Mouse (Mus musculus): ENCODE data around the gene Sec24a. TPM values are rescaled to one million over a fixed set of nuclear protein-coding genes. Genes with fewer than 3 reads are reported as not detected.

Sec24a gene
- polyA plus RNA-seq, 1 experiment from 2014 or later = 17.0 TPM

DNA sequence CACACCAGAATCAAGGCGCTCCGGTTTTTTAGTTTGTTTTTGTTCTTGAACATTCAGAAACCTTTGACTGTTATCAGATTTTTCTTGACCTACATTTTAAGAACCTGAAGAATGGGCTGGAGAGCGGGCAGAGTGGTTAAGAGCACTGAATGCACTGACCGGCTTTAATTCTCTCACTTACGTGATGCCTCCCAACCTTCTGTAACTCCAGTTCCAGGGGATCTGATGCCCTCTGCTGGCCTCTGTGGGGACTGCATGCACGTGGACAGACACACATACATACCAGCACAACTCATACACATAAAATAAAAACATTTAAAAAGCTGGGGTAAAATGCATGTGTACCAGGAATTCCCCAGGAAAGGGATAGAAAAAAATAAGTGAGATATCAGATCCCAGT is 22.5 kb upstream of the Sec24a start:
- no peaks in the 10 kb centered on the region for H3K9me3 ChIP-seq
- H3K4me2 ChIP-seq = no peak overlapping the region
- no peaks in the 10 kb centered on the region for H3K4me1 ChIP-seq
- 92% methylated on average over 6 of the region's 6 CpGs for WGBS
- H3K27me3 ChIP-seq = no peaks in the 10 kb centered on the region
- no peak overlapping the region for H3K27ac ChIP-seq
- no peak overlapping the region for H3K9ac ChIP-seq
- H3K4me3 ChIP-seq = no peak overlapping the region
- ATAC-seq (ENCODE audit: insufficient number of reproducible peaks, low FRiP score, low TSS enrichment, low read depth) = no peak
- H3K36me3 ChIP-seq = peaks cover 82% of the 10 kb centered on the region

DNA sequence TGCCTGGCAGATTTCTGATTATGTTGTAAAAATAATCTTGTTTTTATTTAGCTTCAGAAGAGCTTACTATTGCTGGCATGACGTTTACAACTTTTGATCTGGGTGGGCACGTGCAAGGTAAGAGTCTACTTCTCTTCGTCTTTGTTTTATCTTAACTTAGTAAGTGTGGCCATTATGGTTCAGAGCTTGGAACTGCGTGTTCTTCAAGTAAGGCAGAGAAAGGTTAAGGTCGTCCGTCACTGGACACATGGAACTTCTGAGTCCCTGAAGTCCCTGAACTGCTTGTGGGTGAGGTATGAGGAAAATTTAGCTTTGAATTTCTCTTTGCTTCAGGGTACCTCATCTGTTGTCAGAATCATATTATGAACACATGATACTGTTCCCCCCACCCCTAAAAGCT is 19.3 kb upstream of the Sec24a start:
- 91% methylated on average over 6 of the region's 6 CpGs for WGBS
- H3K36me3 ChIP-seq = peaks cover 69% of the 10 kb centered on the region

DNA sequence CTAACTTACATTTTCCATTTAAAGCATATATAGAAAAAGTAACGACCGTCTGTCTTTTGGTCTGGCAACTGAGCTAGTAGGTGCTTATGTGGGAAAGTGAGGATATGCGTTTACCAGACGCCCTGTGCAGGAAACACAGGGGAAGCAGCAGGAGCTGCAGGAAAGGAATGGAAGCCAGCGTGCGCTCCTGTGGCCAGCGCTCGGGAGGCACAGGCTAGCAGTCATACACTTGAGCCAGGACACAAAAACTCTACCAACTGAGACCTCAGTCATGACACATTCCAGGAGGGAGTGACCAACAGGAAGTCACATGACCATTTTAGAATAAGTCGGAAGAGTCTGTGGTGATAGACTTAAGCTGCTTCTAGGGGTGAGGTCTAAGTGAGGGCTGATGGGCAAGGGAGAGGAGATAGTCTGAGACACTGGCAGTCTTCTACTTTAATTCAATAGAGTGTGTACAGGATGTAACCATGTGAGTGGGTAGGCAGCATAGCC is 17.4 kb upstream of the Sec24a start:
- Histone ChIP-seq H3K4me1 (no peaks in the 10 kb centered on the region), H3K36me3 (peaks cover 54% of the 10 kb centered on the region), H3K4me3 (no peak overlapping the region), H3K4me2 (no peak overlapping the region), H3K9me3 (no peaks in the 10 kb centered on the region), H3K9ac (no peak overlapping the region), H3K27me3 (no peaks in the 10 kb centered on the region), H3K27ac (no peak overlapping the region)
- 81% methylated on average over 9 of the region's 9 CpGs for WGBS
- no peak for ATAC-seq (ENCODE audit: insufficient number of reproducible peaks, low FRiP score, low TSS enrichment, low read depth)

More for the DNA sequence above, 19.3 kb upstream of the Sec24a start:
- Histone ChIP-seq H3K4me2 (no peak overlapping the region), H3K4me3 (no peak overlapping the region), H3K9ac (no peak overlapping the region), H3K27ac (no peak overlapping the region), H3K9me3 (no peaks in the 10 kb centered on the region), H3K4me1 (no peaks in the 10 kb centered on the region), H3K27me3 (no peaks in the 10 kb centered on the region)
- no peak for ATAC-seq (ENCODE audit: insufficient number of reproducible peaks, low FRiP score, low TSS enrichment, low read depth)

DNA sequence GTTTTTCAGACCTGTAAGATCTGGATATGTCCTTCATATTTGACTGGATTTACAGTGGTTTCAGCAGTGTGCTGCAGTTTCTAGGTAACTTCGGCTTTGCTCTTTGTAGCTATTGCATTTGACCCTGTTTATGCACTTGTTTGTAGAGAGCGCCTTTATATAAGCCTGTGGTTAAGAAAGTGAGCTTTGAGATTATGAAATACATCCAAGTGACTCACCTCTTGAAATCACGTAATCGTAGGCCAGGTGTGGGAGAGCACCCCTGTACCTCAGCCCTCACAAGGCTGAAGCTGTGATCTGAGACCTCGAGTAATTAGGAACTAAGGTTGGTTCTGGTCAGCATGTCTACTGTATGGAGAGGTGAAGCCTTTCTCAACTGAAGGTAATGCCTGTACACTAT is 14.0 kb upstream of the Sec24a start:
- H3K27me3 ChIP-seq = no peaks in the 10 kb centered on the region
- H3K4me1 ChIP-seq = no peaks in the 10 kb centered on the region
- H3K4me3 ChIP-seq = no peak overlapping the region
- H3K9me3 ChIP-seq = no peaks in the 10 kb centered on the region
- H3K4me2 ChIP-seq = no peak overlapping the region
- 85% methylated on average over 5 of the region's 5 CpGs for WGBS
- H3K27ac ChIP-seq = no peak overlapping the region
- H3K36me3 ChIP-seq = peaks cover 31% of the 10 kb centered on the region
- ATAC-seq (ENCODE audit: insufficient number of reproducible peaks, low FRiP score, low TSS enrichment, low read depth) = no peak
- no peak overlapping the region for H3K9ac ChIP-seq

DNA sequence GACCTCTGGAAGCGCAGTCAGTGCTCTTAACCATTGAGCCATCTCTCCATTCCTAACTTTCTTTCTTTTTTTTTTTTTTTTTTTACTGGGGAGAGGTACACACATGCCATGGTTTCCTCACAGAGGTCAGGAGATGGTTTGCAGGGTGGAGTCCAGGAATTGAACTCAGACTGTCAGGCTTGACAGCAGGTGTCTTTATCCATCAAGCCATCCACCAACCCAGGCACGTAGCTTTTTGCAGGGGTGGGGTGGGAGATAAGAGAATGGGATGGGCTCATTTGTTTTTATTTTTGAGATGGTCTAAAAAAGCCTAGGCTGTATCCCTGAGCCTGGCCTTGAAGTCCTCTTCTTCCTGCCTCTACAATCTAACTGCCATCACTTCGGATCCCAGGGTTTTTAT is 12.1 kb upstream of the Sec24a start:
- WGBS = 96% methylated on average over 3 of the region's 3 CpGs
- no peak for ATAC-seq (ENCODE audit: insufficient number of reproducible peaks, low FRiP score, low TSS enrichment, low read depth)
- no peaks in the 10 kb centered on the region for H3K4me1 ChIP-seq

DNA sequence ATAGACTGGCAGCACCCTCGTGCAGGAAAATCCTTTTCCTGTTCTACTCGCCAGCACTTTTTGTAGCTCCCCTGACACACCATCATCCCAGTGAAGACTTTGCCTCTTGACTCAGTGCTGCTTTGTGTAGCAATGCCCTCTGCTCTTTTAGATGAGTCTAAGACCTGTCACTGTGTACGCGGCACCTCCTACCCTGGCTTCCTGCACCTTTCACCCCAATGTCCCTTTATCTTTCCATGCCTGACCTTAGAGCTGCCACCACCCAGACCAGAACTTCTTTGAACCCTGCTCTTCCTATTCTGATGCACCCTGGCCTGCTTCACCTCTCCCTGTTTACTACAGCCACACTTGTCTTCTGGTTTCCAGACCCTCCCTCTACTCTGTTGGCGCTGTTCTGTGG is 4.9 kb upstream of the Sec24a start:
- H3K9ac ChIP-seq = no peak overlapping the region
- WGBS = 67% methylated on average over 5 of the region's 5 CpGs
- 0 out of 2 replicates have a peak, but pooled peaks cover 3% of the 10 kb centered on the region for H3K36me3 ChIP-seq
- H3K27ac ChIP-seq = no peak overlapping the region
- H3K4me3 ChIP-seq = no peak overlapping the region
- no peak for ATAC-seq (ENCODE audit: insufficient number of reproducible peaks, low FRiP score, low TSS enrichment, low read depth)
- no peak overlapping the region for H3K4me2 ChIP-seq
- no peaks in the 10 kb centered on the region for H3K27me3 ChIP-seq
- H3K4me1 ChIP-seq = peaks cover 6% of the 10 kb centered on the region; the same call in 1 of the 2 replicates
- H3K9me3 ChIP-seq = no peaks in the 10 kb centered on the region

More for the DNA sequence above, 12.1 kb upstream of the Sec24a start:
- Histone ChIP-seq H3K4me2 (no peak overlapping the region), H3K36me3 (peaks cover 13% of the 10 kb centered on the region), H3K4me3 (no peak overlapping the region), H3K27ac (no peak overlapping the region), H3K9ac (no peak overlapping the region), H3K27me3 (no peaks in the 10 kb centered on the region), H3K9me3 (no peaks in the 10 kb centered on the region)

DNA sequence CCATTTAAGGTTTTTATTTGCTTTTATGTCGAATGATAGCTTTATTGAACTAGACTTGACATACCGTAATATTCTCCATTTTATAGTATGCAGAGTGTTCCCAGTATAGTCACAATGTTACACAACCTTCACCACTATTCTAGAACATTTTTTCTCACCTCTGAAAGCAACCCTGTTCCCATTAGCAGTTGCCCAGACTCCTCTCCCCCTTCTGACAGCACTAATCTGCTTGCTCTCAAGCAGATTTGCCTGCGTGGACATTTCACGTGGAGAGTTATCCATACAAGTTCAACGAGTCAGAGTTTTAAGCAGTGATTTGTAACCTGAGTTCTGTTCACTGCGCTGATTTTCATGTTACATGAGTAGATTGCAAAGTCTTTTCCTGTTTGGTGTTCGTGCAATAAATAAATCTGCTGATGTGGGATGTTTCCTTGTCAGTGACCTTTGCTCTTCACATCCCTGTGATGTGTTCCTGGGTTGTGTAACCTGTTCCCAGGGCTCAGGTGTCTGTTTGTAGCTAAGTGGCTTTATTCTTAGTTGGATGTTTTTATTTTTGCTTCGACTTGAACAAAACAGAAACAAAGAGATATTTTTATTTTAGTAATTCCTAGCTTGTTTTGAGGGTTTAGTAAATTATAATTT is 4.3 kb upstream of the Sec24a start:
- 0 out of 2 replicates have a peak, but pooled peaks cover 3% of the 10 kb centered on the region for H3K36me3 ChIP-seq
- peaks cover 10% of the 10 kb centered on the region; the same call in 1 of the 2 replicates for H3K4me1 ChIP-seq
- H3K27me3 ChIP-seq = no peaks in the 10 kb centered on the region
- no peaks in the 10 kb centered on the region for H3K9me3 ChIP-seq
- H3K4me3 ChIP-seq = no peak overlapping the region
- no peak overlapping the region for H3K9ac ChIP-seq
- no peak overlapping the region for H3K27ac ChIP-seq
- WGBS = 69% methylated on average over 8 of the region's 8 CpGs
- H3K4me2 ChIP-seq = no peak overlapping the region
- ATAC-seq (ENCODE audit: insufficient number of reproducible peaks, low FRiP score, low TSS enrichment, low read depth) = no peak

DNA sequence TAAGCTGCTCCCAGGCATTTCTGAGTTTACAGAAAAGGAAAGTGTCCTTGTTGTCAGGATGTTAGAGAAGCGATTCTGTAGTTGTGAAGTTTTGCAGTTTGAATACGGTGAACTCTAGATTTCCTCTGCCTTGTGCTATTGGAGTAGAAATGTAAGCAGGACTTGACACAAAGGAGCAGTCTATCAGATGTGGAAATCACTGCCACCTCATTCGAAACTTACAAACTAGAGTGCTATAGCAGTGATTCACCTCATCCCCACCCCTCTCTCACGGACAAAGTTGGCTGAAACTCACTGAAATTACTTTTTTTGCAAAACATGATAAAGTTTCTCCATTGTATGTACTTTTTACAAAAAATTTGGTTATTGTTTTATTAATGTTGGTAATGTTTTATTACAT is 1.4 kb upstream of the Sec24a start:
- peaks cover 10% of the 10 kb centered on the region; the same call in 1 of the 2 replicates for H3K4me1 ChIP-seq
- H3K4me2 ChIP-seq = peak overlapping the region; percentile 75
- no peak for ATAC-seq (ENCODE audit: insufficient number of reproducible peaks, low FRiP score, low TSS enrichment, low read depth)
- no peaks in the 10 kb centered on the region for H3K9me3 ChIP-seq
- WGBS = 75% methylated on average over 4 of the region's 4 CpGs
- peaks cover 4% of the 10 kb centered on the region; the same call in 1 of the 2 replicates for H3K27me3 ChIP-seq
- no peak overlapping the region for H3K9ac ChIP-seq
- H3K27ac ChIP-seq = no peak overlapping the region
- H3K4me3 ChIP-seq = peak overlapping the region; percentile 74; the same call in 1 of the 2 replicates
- H3K36me3 ChIP-seq = 0 out of 2 replicates have a peak, but pooled peaks cover 3% of the 10 kb centered on the region

DNA sequence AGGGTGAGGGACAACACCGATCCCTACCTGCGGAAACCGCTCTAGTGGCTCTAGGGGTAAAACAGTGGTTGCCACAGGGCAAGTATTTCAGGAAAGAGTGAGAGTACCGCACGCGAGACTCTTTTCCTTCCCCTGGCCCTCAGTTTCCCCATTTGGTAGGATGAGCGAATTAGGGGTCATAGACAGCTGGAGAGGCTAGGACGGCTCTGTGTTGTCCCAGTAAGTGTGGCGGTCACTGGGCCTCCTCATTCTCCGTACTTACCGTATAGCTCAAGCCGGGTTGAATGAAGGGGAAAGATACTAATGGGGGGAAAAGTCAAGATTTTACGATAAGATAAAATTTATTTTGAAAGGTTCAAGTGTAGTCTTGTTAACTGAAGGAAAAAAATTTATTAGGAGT is 521 bp upstream of the Sec24a start:
- WGBS = 4% methylated on average over 13 of the region's 13 CpGs
- ATAC-seq (ENCODE audit: insufficient number of reproducible peaks, low FRiP score, low TSS enrichment, low read depth) = no peak
- Histone ChIP-seq H3K36me3 (no peaks in the 10 kb centered on the region), H3K27ac (no peak overlapping the region), H3K27me3 (peaks cover 4% of the 10 kb centered on the region; the same call in 1 of the 2 replicates), H3K4me2 (peak overlapping the region; percentile 75), H3K9ac (peak overlapping the region; percentile 80), H3K9me3 (no peaks in the 10 kb centered on the region), H3K4me1 (peaks cover 10% of the 10 kb centered on the region; the same call in 1 of the 2 replicates), H3K4me3 (peak overlapping the region; percentile 74)

DNA sequence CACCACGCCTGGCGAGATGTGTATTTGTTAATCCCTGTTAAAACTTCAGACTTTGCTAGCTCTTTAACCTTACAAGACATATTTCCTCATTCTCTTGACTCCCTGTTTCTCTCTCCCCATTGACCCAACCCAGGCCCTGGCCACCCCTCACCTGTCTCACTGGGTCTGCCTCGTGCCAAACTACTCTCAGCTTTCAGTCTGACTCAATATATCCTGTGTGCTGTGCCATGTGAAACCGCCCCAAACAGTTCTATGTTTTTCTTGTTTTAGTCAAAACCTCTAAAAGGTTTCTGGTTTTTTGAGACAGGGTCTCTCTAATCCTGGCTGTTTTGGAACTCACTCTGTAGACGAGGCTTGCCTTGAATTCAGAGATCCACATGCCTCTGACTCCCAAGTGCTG is 2.2 kb downstream of the Sec24a start:
- WGBS = 68% methylated on average over 5 of the region's 5 CpGs
- no peak overlapping the region for H3K4me2 ChIP-seq
- ATAC-seq (ENCODE audit: insufficient number of reproducible peaks, low FRiP score, low TSS enrichment, low read depth) = no peak
- no peak overlapping the region for H3K27ac ChIP-seq
- H3K27me3 ChIP-seq = peaks cover 4% of the 10 kb centered on the region; the same call in 1 of the 2 replicates
- no peaks in the 10 kb centered on the region for H3K9me3 ChIP-seq
- H3K4me3 ChIP-seq = no peak overlapping the region
- H3K4me1 ChIP-seq = peaks cover 10% of the 10 kb centered on the region; the same call in 1 of the 2 replicates
- no peaks in the 10 kb centered on the region for H3K36me3 ChIP-seq
- no peak overlapping the region for H3K9ac ChIP-seq

DNA sequence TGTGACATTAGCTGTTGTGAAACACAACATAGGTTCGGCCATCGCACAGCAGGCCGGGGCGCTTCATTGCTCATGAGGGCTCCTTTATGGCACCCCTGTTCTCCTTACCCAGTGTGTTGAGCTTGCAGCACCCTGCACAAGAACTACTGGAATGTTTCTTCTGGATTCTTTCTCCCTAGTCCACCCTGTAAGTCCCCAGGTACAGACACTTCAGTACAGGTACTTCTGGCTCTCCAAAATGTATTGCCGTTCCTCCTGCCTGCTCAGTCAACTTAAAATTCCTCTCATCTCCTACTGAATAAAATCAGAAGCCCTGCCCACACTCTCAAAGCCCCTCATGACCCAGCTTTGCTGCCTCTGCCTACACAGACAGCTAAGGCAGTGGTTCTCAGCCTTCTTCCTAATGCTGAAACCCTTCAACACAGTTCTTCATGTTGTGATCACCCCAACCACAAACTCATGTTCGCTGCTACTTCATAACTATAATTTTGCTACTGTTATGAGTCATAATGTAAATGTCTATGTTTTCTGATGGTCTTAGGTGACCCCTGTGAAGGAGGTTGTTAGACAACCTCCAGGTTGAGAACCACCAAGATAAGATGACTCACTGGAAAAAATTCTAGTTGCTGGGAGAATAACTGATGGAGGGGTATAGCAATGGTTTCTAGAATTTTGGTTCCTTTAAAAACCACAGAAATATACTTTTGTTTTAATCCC is 3.3 kb downstream of the Sec24a start:
- H3K4me2 ChIP-seq = no peak overlapping the region
- H3K9me3 ChIP-seq = no peaks in the 10 kb centered on the region
- no peak overlapping the region for H3K27ac ChIP-seq
- peaks cover 10% of the 10 kb centered on the region; the same call in 1 of the 2 replicates for H3K4me1 ChIP-seq
- peaks cover 4% of the 10 kb centered on the region; the same call in 1 of the 2 replicates for H3K27me3 ChIP-seq
- H3K9ac ChIP-seq = no peak overlapping the region
- H3K4me3 ChIP-seq = no peak overlapping the region
- no peaks in the 10 kb centered on the region for H3K36me3 ChIP-seq
- WGBS = 77% methylated on average over 6 of the region's 6 CpGs
- no peak for ATAC-seq (ENCODE audit: insufficient number of reproducible peaks, low FRiP score, low TSS enrichment, low read depth)

DNA sequence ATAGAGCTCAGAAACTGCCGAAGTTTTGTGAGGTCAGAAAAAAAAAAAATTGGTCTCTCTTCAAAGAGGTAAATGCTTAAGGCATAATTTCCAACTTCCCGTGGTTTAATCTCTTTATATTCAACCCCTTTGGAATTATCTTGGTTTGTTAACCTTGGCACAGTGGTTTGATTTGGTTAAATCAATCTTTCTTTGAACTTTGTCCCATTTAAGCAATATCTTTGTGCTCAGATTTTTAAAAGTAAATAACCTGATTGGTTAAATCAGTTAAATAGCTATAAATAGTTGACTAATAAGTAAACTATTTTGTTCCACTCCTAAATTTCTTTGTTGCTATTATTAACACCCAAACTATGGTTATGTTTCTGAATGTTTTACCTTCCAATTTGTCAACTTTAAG is 4.2 kb downstream of the Sec24a start:
- WGBS = 63% methylated on average over 2 of the region's 2 CpGs

More for the DNA sequence above, 4.2 kb downstream of the Sec24a start:
- Histone ChIP-seq H3K9me3 (no peaks in the 10 kb centered on the region), H3K27me3 (peaks cover 4% of the 10 kb centered on the region; the same call in 1 of the 2 replicates), H3K9ac (no peak overlapping the region), H3K27ac (no peak overlapping the region), H3K4me3 (no peak overlapping the region), H3K4me2 (no peak overlapping the region), H3K36me3 (no peaks in the 10 kb centered on the region), H3K4me1 (peaks cover 11% of the 10 kb centered on the region)
- no peak for ATAC-seq (ENCODE audit: insufficient number of reproducible peaks, low FRiP score, low TSS enrichment, low read depth)

Measured in limb, embryonic 15.5 days (tissue).